Mouse (Mus musculus) MEL (cell line): Measurements from ENCODE around the gene Rps6ka2. TPM values are rescaled to one million over a fixed set of nuclear protein-coding genes. Genes with fewer than 3 reads are reported as not detected.
"Not testable (repeated sequence)": the region's sequence is repeated elsewhere in the genome, so short reads cannot be mapped to it uniquely, and the experiment has no call there.

ENCODE experiments used
- DNase-seq: peaks from one replicate; pipeline ENCODE4 v3.0.0; 2011; ENCODE audit warnings: low read depth, low spot score
- H3K27ac ChIP-seq: 2 replicates; pipeline ENCODE4 v1.5.1; 2012; ENCODE audit warnings: low read depth, mild to moderate bottlenecking, control low read depth, low read length, moderate library complexity; ENCODE audit not compliant: control insufficient read depth
- H3K27me3 ChIP-seq, 2 experiments: fragments of 150-350 bp in 1 of 2; sonication (generic) in 1 of 2; 2 replicates each; pipeline ENCODE4 v1.6.1; 2012; ENCODE audit warnings: low read length in 2 of 2, mild to moderate bottlenecking in 2 of 2, improper control_type of control experiment in 1 of 2, moderate library complexity in 1 of 2; ENCODE audit not compliant: insufficient read depth in 2 of 2, control insufficient read depth in 1 of 2
- H3K36me3 ChIP-seq, 2 experiments: 2 replicates each; pipeline ENCODE4 v1.6.1; 2012 to 2014; ENCODE audit warnings: low read length in 2 of 2, improper control_type of control experiment in 1 of 2, inconsistent platforms in 1 of 2, mild to moderate bottlenecking in 1 of 2; ENCODE audit not compliant: insufficient read depth in 2 of 2, control insufficient read depth in 1 of 2
- H3K4me1 ChIP-seq, 2 experiments: fragments of 150-350 bp in 1 of 2; sonication (generic) in 1 of 2; 2 replicates each; pipeline ENCODE4 v1.6.1; 2012; ENCODE audit warnings: low read length in 2 of 2, improper control_type of control experiment in 1 of 2, mild to moderate bottlenecking in 1 of 2; ENCODE audit not compliant: insufficient read depth in 2 of 2, control insufficient read depth in 1 of 2
- H3K4me3 ChIP-seq, 2 experiments: fragments of 150-350 bp in 1 of 2; sonication (generic) in 1 of 2; 2 replicates each; pipeline ENCODE4 v1.5.1; 2012; ENCODE audit warnings: low read depth in 2 of 2, low read length in 2 of 2, mild to moderate bottlenecking in 2 of 2, moderate library complexity in 2 of 2, control low read depth in 1 of 2, improper control_type of control experiment in 1 of 2; ENCODE audit not compliant: control insufficient read depth in 1 of 2, insufficient read depth in 1 of 2
- H3K79me2 ChIP-seq: 2 replicates; pipeline ENCODE4 v1.6.1; 2012; ENCODE audit warnings: mild to moderate bottlenecking, low read length, moderate library complexity; ENCODE audit not compliant: control insufficient read depth, poor library complexity, insufficient read depth
- H3K9ac ChIP-seq: 2 replicates; pipeline ENCODE4 v1.6.1; 2012; ENCODE audit warnings: low read depth, mild to moderate bottlenecking, control low read depth, low read length, moderate library complexity; ENCODE audit not compliant: control insufficient read depth, poor library complexity, severe bottlenecking
- H3K9me3 ChIP-seq: fragments of 150-350 bp; sonication (generic); replicated peaks from 2 replicates; pipeline ENCODE4 v1.6.1; 2012; ENCODE audit warnings: mild to moderate bottlenecking, low read length, improper control_type of control experiment, moderate library complexity; ENCODE audit not compliant: insufficient read depth
- E2F4 ChIP-seq: IDR thresholded peaks from 2 replicates; pipeline ENCODE4 v1.6.1; 2011; ENCODE audit warnings: low read depth, low read length, improper control_type of control experiment, borderline replicate concordance
- ELF1 ChIP-seq: IDR thresholded peaks from 2 replicates; pipeline ENCODE4 v1.6.1; 2014; ENCODE audit warnings: low read depth, mild to moderate bottlenecking, inconsistent platforms, low read length, improper control_type of control experiment, moderate library complexity
- GABPA ChIP-seq: IDR thresholded peaks from 2 replicates; pipeline ENCODE4 v1.6.1; 2012; ENCODE audit warnings: low read depth, mild to moderate bottlenecking, inconsistent platforms, low read length, improper control_type of control experiment, moderate library complexity
- JUND ChIP-seq: IDR thresholded peaks from 2 replicates; pipeline ENCODE4 v1.6.1; 2011; ENCODE audit warnings: low read depth, mild to moderate bottlenecking, improper control_type of control experiment, low read length
- MAFK ChIP-seq: IDR thresholded peaks from 2 replicates; pipeline ENCODE4 v1.6.1; 2011; ENCODE audit warnings: low read depth, mild to moderate bottlenecking, low read length, improper control_type of control experiment, borderline replicate concordance
- NRF1 ChIP-seq: IDR thresholded peaks from 2 replicates; pipeline ENCODE4 v1.6.1; 2014; ENCODE audit warnings: low read depth, mild to moderate bottlenecking, inconsistent platforms, low read length, improper control_type of control experiment, moderate library complexity; ENCODE audit not compliant: poor library complexity, insufficient read depth, severe bottlenecking
- POLR2AphosphoS2 ChIP-seq: IDR thresholded peaks from 2 replicates; pipeline ENCODE4 v1.6.1; 2011; ENCODE audit warnings: low read length, improper control_type of control experiment
- RAD21 ChIP-seq: IDR thresholded peaks from 2 replicates; pipeline ENCODE4 v1.6.1; 2011; ENCODE audit warnings: mild to moderate bottlenecking, low read depth, low read length, improper control_type of control experiment
- SIN3A ChIP-seq: IDR thresholded peaks from 2 replicates; pipeline ENCODE4 v1.6.1; 2012; ENCODE audit warnings: low read length, improper control_type of control experiment, inconsistent platforms
- TCF12 ChIP-seq: IDR thresholded peaks from 2 replicates; pipeline ENCODE4 v1.6.1; 2014; ENCODE audit warnings: low read depth, mild to moderate bottlenecking, inconsistent platforms, low read length, improper control_type of control experiment, moderate library complexity
- UBTF ChIP-seq: IDR thresholded peaks from 2 replicates; pipeline ENCODE4 v1.6.1; 2012; ENCODE audit warnings: low read depth, mild to moderate bottlenecking, inconsistent platforms, low read length, improper control_type of control experiment, moderate library complexity, borderline replicate concordance; ENCODE audit not compliant: insufficient read depth
- ZKSCAN1 ChIP-seq: IDR thresholded peaks from 2 replicates; pipeline ENCODE4 v1.6.1; 2012; ENCODE audit warnings: low read depth, mild to moderate bottlenecking, inconsistent platforms, low read length, improper control_type of control experiment, moderate library complexity
- ZNF384 ChIP-seq: IDR thresholded peaks from 2 replicates; pipeline ENCODE4 v1.6.1; 2012; ENCODE audit warnings: low read depth, mild to moderate bottlenecking, inconsistent platforms, low read length, improper control_type of control experiment
- polyA plus RNA-seq, 2 experiments: library from polyadenylated mRNA; stranded (reverse) in 1 of 2; unstranded in 1 of 2; fragments of >175 nt in 1 of 2; fragments of >200 nt in 1 of 2; gene quantifications; 2 replicates each; pipeline versions ENCODE4 v1.2.1 to v1.2.4; 2012; ENCODE audit warnings: low replicate concordance in 2 of 2, low read depth in 1 of 2; ENCODE audit not compliant: insufficient read length in 2 of 2, insufficient read depth in 1 of 2, missing spikeins in 1 of 2
- total RNA-seq: library from RNA; depleted of rRNA; stranded (reverse); fragments of 300-350 nt; gene quantifications from 2 replicates; pipeline ENCODE4 v1.2.3, GENCODE M21; 2012

The Rps6ka2 gene
- total and polyA plus RNA-seq, 3 experiments: 6.0 to 11.2 TPM; not detected in 1

GRCm38 (mm10) chr17:7182187-7182586 lies 12.3 kb downstream of the Rps6ka2 start (continued):
- TF ChIP-seq GABPA: no peak
- no peak for TF ChIP-seq TCF12
- TF ChIP-seq, all 39 proteins: peak for 0

GRCm38 (mm10) chr17:7187037-7187436 lies 17.1 kb downstream of the Rps6ka2 start:
- not testable (repeated sequence) for H3K36me3 ChIP-seq, DNase-seq, H3K9ac ChIP-seq

GRCm38 (mm10) chr17:7189425-7189824 lies 19.5 kb downstream of the Rps6ka2 start:
- Histone ChIP-seq H3K36me3 (no peaks in the 10 kb centered on the region), H3K4me3 (no peak overlapping the region), H3K27me3 (no peaks in the 10 kb centered on the region), H3K9ac (no peak overlapping the region), H3K9me3 (no peaks in the 10 kb centered on the region), H3K4me1 (no peaks in the 10 kb centered on the region; a peak in 1 of 4 replicates), H3K27ac (no peak overlapping the region), H3K79me2 (no peaks in the 10 kb centered on the region)
- no peak for DNase-seq
- TF ChIP-seq POLR2AphosphoS2 (no peak), RAD21 (no peak), ZKSCAN1 (no peak), JUND (no peak), SIN3A (no peak), UBTF (no peak), ELF1 (no peak), NRF1 (no peak), ZNF384 (no peak)

More at GRCm38 (mm10) chr17:7187037-7187436, 17.1 kb downstream of the Rps6ka2 start:
- not testable (repeated sequence) for H3K27ac ChIP-seq, H3K9me3 ChIP-seq, H3K4me3 ChIP-seq, H3K4me1 ChIP-seq, H3K79me2 ChIP-seq, H3K27me3 ChIP-seq

GRCm38 (mm10) chr17:7189975-7190374 lies 20.1 kb downstream of the Rps6ka2 start:
- Histone ChIP-seq H3K9ac (no peak overlapping the region), H3K4me3 (no peak overlapping the region), H3K9me3 (no peaks in the 10 kb centered on the region), H3K4me1 (no peaks in the 10 kb centered on the region), H3K79me2 (no peaks in the 10 kb centered on the region), H3K36me3 (no peaks in the 10 kb centered on the region), H3K27me3 (no peaks in the 10 kb centered on the region), H3K27ac (no peak overlapping the region)
- TF ChIP-seq E2F4 (no peak), MAFK (no peak)
- no peak for DNase-seq
